Mouse (Mus musculus): Measurements from ENCODE around the gene Sp3.

DNA sequence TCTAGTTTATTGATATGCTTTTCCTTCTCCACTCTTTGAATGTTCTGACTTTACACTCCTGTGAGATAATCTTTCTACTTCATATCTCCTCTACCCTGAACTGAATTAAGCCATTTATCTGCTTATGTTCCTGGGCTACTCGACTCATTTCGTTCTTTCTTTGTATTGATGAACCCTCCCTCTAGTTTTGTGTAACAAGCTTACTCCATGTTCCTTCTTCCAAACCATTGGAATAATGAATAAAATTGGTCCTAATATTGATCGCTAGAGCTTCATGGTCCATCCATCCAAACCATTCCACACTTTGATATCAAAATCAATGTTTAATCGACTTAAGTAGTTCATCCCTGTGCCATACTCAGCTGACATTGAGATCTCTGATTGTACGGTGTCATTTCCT lies 6.4 kb upstream of the Sp3 start, which contains the start of gene Gm11084:
- TF ChIP-seq POLR2A (IDR thresholded peaks at IDR 0.05; ENCODE audit: control insufficient read depth, low read depth, low read length) (no peak), CTCF (IDR thresholded peaks at IDR 0.05; ENCODE audit: control insufficient read depth, insufficient read depth, insufficient replicate concordance, low read depth, low read length) (no peak)
